Mouse (Mus musculus): ENCODE measurements around the gene Eif4a1. TPM values are rescaled to one million over a fixed set of nuclear protein-coding genes. Genes with fewer than 3 reads are reported as not detected.
"Not testable (repeated sequence)": the region's sequence is repeated elsewhere in the genome, so short reads cannot be mapped to it uniquely, and the experiment has no call there.

Eif4a1 gene
- polyA plus RNA-seq, 1 experiment from 2014 or later: 587 TPM

DNA sequence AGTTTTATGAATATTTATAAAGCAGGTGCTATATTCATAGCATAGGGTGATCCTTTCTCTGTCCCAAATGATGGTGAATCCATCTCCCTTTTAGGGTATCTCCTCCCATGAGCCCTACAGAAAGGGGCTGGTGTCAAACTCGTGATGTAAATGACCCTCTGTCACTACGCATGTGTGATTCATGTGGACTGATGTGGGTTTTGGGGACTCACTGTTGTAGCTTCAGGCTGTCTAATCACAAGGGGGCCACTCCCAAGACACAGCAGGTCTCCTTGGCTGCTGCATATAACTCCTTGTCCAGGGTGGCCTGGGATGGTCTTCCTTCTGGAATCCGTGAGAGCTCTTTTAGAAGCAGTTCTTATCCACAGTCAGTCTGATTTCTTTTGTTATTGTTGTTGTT lies 38.2 kb upstream of the Eif4a1 start:
- Histone ChIP-seq H3K4me2 (replicated peaks; ENCODE audit: low read depth, low read length) (no peak overlapping the region), H3K4me1 (ENCODE audit: insufficient read depth, low read length) (peaks cover 10% of the 10 kb centered on the region)
- 68% methylated on average over 3 of the region's 3 CpGs for WGBS

DNA sequence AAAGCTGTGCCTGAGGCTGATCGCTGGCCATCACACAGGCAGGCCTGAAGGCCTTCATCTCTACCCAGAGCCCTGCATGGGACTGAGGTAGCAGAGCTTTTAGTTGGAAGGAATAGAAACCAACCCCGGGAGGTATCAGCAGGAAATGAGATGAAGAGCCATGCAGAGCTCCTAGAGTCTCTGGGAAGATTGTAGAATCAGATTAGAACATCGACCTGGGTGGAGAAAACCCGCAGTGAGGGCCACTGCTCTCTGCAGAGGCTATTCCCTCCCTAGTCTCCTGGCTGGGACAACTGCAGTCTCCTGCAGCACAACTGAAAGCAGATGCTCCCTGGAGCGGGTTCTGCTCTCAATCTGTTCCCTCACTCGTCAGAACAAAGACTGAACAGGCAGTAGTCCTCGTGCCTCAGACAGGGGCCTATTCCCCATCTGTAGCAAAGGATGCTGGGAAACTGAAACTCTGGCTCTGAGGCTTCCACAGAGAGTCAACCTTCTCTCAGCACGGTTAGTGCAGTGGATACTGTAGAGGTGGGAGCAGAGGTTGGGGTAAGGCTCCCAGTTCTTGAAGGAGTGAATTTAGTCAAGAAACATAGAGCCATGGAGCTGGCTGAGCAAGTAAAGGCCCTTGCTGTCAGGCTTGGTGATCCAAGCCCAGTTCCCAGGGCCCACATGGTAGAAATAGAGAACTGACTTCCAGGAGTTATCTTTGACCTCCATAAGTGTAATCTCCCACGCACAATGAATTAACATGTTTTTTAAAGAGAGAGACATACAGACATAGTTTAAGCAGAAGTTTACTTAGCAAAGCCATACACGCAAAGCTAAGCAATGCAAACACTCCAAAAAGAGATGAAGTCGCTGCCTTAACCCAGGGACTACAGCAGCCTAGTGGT lies 37.6 kb upstream of the Eif4a1 start:
- 60% methylated on average over 11 of the region's 11 CpGs for WGBS
- no peak overlapping the region for H3K4me2 ChIP-seq (replicated peaks; ENCODE audit: low read depth, low read length)
- H3K4me3 ChIP-seq (ENCODE audit: low read length): no peak overlapping the region
- no peak overlapping the region for H3K9ac ChIP-seq (replicated peaks; ENCODE audit: low read length)
- no peak for ATAC-seq (ENCODE audit: low FRiP score, low TSS enrichment)
- H3K4me1 ChIP-seq (ENCODE audit: insufficient read depth, low read length): peaks cover 3% of the 10 kb centered on the region
- no peaks in the 10 kb centered on the region for H3K9me3 ChIP-seq (ENCODE audit: low read length)
- no peaks in the 10 kb centered on the region for H3K27me3 ChIP-seq (ENCODE audit: insufficient read depth, low read length)
- H3K36me3 ChIP-seq (ENCODE audit: insufficient read depth, low read length): no peaks in the 10 kb centered on the region
- H3K27ac ChIP-seq (ENCODE audit: low read length): no peak overlapping the region; the same call in 1 of the 2 replicates

More for the DNA sequence above, 38.2 kb upstream of the Eif4a1 start:
- Histone ChIP-seq H3K4me3 (ENCODE audit: low read length) (no peak overlapping the region), H3K27ac (ENCODE audit: low read length) (no peak overlapping the region), H3K9ac (replicated peaks; ENCODE audit: low read length) (no peak overlapping the region), H3K36me3 (ENCODE audit: insufficient read depth, low read length) (no peaks in the 10 kb centered on the region), H3K27me3 (ENCODE audit: insufficient read depth, low read length) (no peaks in the 10 kb centered on the region), H3K9me3 (ENCODE audit: low read length) (peaks cover 2% of the 10 kb centered on the region)
- no peak for ATAC-seq (ENCODE audit: low FRiP score, low TSS enrichment)

DNA sequence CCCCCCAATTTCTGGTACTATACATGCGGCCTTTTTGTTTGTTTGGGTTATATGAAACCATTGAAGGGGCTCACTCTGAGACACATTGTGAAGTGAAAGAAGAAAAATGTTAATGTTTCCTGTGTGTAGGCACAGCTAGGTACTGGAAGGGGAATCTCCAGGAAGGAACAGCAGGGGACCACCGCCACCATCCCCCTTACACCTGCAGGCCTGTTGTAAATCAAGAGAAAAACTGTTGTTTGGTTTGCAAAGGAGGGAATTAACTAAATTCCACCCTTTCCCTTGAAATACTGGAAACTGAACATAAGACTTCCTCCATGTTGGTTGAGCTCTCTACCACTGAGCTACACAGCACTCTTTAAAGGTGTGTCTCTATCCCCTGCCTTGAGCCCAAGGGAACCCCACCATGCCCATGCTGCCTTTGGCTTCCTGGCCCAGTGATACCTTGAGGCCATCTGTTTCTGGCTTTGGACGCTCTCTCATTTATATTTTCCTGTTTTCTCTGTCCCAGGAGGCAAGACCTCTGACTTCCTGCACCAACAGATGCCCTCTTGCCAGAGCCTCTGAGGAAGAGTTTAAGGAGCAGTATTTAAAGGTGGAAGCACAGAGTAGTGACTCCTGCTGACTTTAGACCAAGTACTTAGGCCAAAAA lies 36.5 kb upstream of the Eif4a1 start:
- H3K27me3 ChIP-seq (ENCODE audit: insufficient read depth, low read length): no peaks in the 10 kb centered on the region
- H3K9me3 ChIP-seq (ENCODE audit: low read length): no peaks in the 10 kb centered on the region
- H3K9ac ChIP-seq (replicated peaks; ENCODE audit: low read length): no peak overlapping the region
- WGBS: 60% methylated on average over 3 of the region's 3 CpGs
- no peaks in the 10 kb centered on the region for H3K36me3 ChIP-seq (ENCODE audit: insufficient read depth, low read length)
- no peaks in the 10 kb centered on the region for H3K4me1 ChIP-seq (ENCODE audit: insufficient read depth, low read length)
- no peak overlapping the region for H3K4me2 ChIP-seq (replicated peaks; ENCODE audit: low read depth, low read length)
- H3K27ac ChIP-seq (ENCODE audit: low read length): no peak overlapping the region
- no peak for ATAC-seq (ENCODE audit: low FRiP score, low TSS enrichment)
- no peak overlapping the region for H3K4me3 ChIP-seq (ENCODE audit: low read length)

DNA sequence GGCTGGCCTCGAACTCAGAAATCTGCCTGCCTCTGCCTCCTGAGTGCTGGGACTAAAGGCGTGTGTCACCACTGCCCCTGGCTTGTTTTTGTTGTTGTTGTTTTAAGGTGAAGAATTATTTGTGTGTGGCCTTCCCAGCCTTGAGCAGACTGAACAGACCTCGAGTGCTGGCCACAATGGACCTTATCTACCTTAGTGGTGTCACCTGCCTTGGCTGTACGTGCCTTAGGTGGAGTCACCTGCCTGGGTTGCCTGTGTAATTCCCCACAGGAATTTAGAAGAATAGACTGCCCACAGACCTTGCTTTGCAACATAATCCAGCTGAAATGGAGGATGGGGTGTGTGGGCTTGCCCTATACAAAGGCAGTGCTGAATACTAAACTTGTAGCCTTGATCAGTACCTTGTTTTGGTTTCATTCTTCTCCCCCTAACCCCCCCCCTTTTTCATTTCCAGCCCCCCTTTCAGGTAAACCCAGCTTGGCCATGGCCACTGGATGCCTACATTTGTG lies 35.7 kb upstream of the Eif4a1 start:
- WGBS: 87% methylated on average over 4 of the region's 4 CpGs
- H3K4me1 ChIP-seq (ENCODE audit: insufficient read depth, low read length): no peaks in the 10 kb centered on the region
- no peak overlapping the region for H3K27ac ChIP-seq (ENCODE audit: low read length)
- no peak overlapping the region for H3K4me3 ChIP-seq (ENCODE audit: low read length)
- H3K36me3 ChIP-seq (ENCODE audit: insufficient read depth, low read length): no peaks in the 10 kb centered on the region
- no peaks in the 10 kb centered on the region for H3K9me3 ChIP-seq (ENCODE audit: low read length)
- ATAC-seq (ENCODE audit: low FRiP score, low TSS enrichment): no peak
- no peaks in the 10 kb centered on the region for H3K27me3 ChIP-seq (ENCODE audit: insufficient read depth, low read length)
- no peak overlapping the region for H3K9ac ChIP-seq (replicated peaks; ENCODE audit: low read length)
- H3K4me2 ChIP-seq (replicated peaks; ENCODE audit: low read depth, low read length): no peak overlapping the region

DNA sequence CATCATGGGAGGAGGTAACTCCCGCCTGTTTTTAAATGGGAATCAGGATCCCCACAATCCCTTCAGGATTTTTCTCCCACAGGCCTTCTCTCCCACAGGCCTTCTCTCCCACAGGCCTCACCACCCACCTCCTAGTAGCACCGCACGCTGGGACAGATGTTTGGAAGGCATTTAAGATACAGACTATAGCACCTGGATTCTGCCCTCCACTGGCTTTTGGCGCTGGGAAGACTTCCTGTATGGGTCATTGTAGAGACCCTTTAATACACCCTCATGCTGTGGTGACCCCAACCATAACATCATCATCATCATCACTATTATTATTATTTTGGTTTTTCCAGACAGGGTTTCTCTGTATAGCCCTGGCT lies 35.2 kb upstream of the Eif4a1 start:
- H3K9ac ChIP-seq (replicated peaks; ENCODE audit: low read length): no peak overlapping the region
- H3K4me1 ChIP-seq (ENCODE audit: insufficient read depth, low read length): no peaks in the 10 kb centered on the region
- H3K9me3 ChIP-seq (ENCODE audit: low read length): no peaks in the 10 kb centered on the region
- no peak overlapping the region for H3K27ac ChIP-seq (ENCODE audit: low read length)
- 86% methylated on average over 4 of the region's 4 CpGs for WGBS
- H3K27me3 ChIP-seq (ENCODE audit: insufficient read depth, low read length): no peaks in the 10 kb centered on the region
- H3K4me2 ChIP-seq (replicated peaks; ENCODE audit: low read depth, low read length): no peak overlapping the region
- no peak overlapping the region for H3K4me3 ChIP-seq (ENCODE audit: low read length)
- no peak for ATAC-seq (ENCODE audit: low FRiP score, low TSS enrichment)
- no peaks in the 10 kb centered on the region for H3K36me3 ChIP-seq (ENCODE audit: insufficient read depth, low read length)

DNA sequence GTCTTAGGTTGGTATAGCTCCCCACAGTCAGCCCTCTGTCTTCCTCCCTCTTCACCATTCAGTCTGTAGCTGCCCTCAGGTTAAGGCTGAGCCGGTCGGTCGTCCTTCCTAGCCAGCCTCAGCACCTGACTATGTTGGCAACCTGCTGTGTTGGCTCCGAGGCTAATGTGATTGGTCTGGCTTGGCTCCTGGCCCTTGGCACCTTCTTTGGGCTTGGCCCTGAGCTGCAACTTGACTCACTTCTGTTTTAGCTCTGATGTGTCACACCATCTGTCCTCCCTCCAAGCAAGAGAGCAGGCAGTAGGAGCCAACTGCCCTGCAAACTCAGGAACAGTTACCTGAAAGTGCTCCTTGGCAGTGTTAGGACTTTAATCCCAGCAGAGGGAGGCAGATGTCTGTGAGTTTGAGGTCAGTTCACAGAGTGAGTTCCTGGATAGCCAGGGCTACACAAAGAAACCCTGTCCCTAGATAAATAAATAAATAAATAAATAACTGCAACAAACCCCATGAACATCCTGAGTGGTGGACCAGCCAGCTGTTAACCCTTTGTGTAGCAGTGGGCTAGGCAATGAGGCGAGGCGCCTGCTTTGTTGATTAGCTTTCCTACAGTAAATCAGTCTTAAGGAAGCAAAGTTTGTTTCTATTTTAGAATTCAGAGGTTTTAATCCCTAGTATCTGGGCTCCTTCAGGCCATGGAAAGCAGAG lies 34.7 kb upstream of the Eif4a1 start:
- Histone ChIP-seq H3K4me1 (ENCODE audit: insufficient read depth, low read length) (no peaks in the 10 kb centered on the region), H3K4me3 (ENCODE audit: low read length) (no peak overlapping the region), H3K27ac (ENCODE audit: low read length) (no peak overlapping the region), H3K27me3 (ENCODE audit: insufficient read depth, low read length) (no peaks in the 10 kb centered on the region), H3K9ac (replicated peaks; ENCODE audit: low read length) (no peak overlapping the region), H3K9me3 (ENCODE audit: low read length) (no peaks in the 10 kb centered on the region), H3K4me2 (replicated peaks; ENCODE audit: low read depth, low read length) (no peak overlapping the region), H3K36me3 (ENCODE audit: insufficient read depth, low read length) (no peaks in the 10 kb centered on the region)
- WGBS: 66% methylated on average over 6 of the region's 6 CpGs
- no peak for ATAC-seq (ENCODE audit: low FRiP score, low TSS enrichment)

DNA sequence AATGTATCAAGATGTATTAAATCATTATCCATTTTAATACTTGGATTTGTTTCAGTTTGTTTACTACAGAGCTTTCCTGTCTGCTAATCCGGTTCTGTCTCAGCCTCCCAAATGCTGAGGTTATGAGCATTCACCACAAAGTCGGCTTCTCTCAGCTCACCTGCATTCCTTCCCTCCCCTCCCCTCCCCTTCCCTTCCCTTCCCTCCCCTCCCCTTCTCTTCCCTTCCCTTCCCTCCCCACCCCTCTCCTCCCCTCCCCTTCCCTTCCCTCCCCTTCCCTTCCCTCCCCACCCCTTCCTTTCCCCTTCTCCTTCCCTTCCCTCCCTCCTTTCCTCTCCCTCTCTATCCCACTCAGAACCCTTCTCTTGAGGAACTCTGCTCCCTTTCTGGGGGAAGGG lies 32.4 kb upstream of the Eif4a1 start:
- Histone ChIP-seq H3K27me3 (ENCODE audit: insufficient read depth, low read length) (no peaks in the 10 kb centered on the region), H3K9me3 (ENCODE audit: low read length) (no peaks in the 10 kb centered on the region), H3K27ac (ENCODE audit: low read length) (no peak overlapping the region), H3K36me3 (ENCODE audit: insufficient read depth, low read length) (no peaks in the 10 kb centered on the region), H3K9ac (replicated peaks; ENCODE audit: low read length) (no peak overlapping the region), H3K4me1 (ENCODE audit: insufficient read depth, low read length) (no peaks in the 10 kb centered on the region), H3K4me2 (replicated peaks; ENCODE audit: low read depth, low read length) (no peak overlapping the region), H3K4me3 (ENCODE audit: low read length) (no peak overlapping the region)
- 29% methylated on average over 2 of the region's 2 CpGs for WGBS
- no peak for ATAC-seq (ENCODE audit: low FRiP score, low TSS enrichment)

DNA sequence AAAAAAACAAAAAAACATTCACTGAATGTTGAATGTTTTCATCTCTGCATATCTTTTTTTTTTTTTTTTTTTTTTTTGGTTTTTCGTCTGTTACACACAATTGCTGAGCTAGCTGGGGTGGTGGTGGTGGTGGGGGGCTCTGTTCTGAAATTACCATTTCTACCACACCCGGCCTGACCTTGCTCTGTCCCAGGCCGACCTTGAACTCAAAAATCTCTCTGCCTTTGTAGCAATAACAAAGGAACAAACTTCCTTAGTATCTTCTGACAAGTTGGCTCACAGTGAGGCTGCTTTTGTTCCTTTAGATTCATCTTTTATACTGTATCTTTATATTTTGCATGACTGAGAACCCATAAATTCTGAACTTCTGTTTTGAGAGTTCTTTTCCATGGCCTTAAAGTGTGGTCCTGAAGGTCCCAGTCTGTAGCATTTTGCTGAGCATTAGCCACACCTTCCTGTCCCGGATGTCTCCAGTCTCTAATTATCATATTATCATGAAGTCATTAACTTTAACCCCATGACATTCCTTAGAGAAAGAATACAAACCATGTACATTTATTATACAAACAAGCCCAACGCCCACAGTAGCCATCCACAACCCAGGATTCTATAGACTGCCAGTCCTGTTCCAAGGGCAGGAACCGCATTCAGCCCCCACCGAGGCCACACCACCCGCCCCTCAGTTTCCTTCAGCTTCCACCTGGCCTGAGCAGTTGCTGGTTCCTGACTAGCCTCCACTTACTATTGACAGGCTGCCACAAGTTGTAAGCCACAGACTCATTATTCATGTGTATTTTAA lies 31.8 kb upstream of the Eif4a1 start:
- no peak for ATAC-seq (ENCODE audit: low FRiP score, low TSS enrichment)
- H3K36me3 ChIP-seq (ENCODE audit: insufficient read depth, low read length): no peaks in the 10 kb centered on the region
- H3K27me3 ChIP-seq (ENCODE audit: insufficient read depth, low read length): no peaks in the 10 kb centered on the region
- no peak overlapping the region for H3K9ac ChIP-seq (replicated peaks; ENCODE audit: low read length)
- no peak overlapping the region for H3K27ac ChIP-seq (ENCODE audit: low read length)
- 68% methylated on average over 8 of the region's 8 CpGs for WGBS
- no peak overlapping the region for H3K4me2 ChIP-seq (replicated peaks; ENCODE audit: low read depth, low read length)
- H3K9me3 ChIP-seq (ENCODE audit: low read length): no peaks in the 10 kb centered on the region
- no peak overlapping the region for H3K4me3 ChIP-seq (ENCODE audit: low read length)
- no peaks in the 10 kb centered on the region for H3K4me1 ChIP-seq (ENCODE audit: insufficient read depth, low read length)

DNA sequence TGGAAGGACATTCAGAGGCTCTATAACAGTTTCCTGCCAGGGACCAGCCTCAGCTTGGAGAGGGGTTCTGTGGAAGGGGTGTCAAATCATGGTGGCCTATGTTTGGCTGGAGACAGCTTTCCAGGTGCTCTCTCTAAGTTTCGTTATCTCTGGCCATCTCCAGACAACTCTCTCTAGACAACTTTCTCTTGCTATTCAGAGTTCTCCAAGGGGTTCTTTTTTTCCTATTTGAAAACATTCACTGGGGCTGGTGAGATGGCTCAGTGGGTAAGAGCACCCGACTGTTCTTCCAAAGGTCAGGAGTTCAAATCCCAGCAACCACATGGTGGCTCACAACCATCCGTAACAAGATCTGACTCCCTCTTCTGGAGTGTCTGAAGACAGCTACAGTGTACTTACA lies 31.2 kb upstream of the Eif4a1 start:
- not testable (repeated sequence) for H3K36me3 ChIP-seq (ENCODE audit: insufficient read depth, low read length); ATAC-seq (ENCODE audit: low FRiP score, low TSS enrichment); H3K4me2 ChIP-seq (replicated peaks; ENCODE audit: low read depth, low read length); H3K9ac ChIP-seq (replicated peaks; ENCODE audit: low read length); H3K4me1 ChIP-seq (ENCODE audit: insufficient read depth, low read length); H3K27ac ChIP-seq (ENCODE audit: low read length); H3K4me3 ChIP-seq (ENCODE audit: low read length); H3K27me3 ChIP-seq (ENCODE audit: insufficient read depth, low read length); H3K9me3 ChIP-seq (ENCODE audit: low read length)
- 57% methylated on average over 2 of the region's 3 CpGs for WGBS

Measured in kidney, embryonic 16.5 days (tissue).